Mouse (Mus musculus) embryonic fibroblast, embryonic 13.5 days (primary cell): ENCODE results near the gene Cacna1h. TPM values are rescaled to one million over a fixed set of nuclear protein-coding genes. Genes with fewer than 3 reads are reported as not detected.

Source experiments
- H3K27ac ChIP-seq: 2 replicates; pipeline ENCODE4 v1.5.1; 2012; ENCODE audit warnings: low read length, control low read depth, inconsistent platforms; ENCODE audit not compliant: insufficient read depth
- H3K4me1 ChIP-seq: 2 replicates; pipeline ENCODE4 v1.6.1; 2011; ENCODE audit warnings: low read length; ENCODE audit not compliant: control insufficient read depth, insufficient read depth
- H3K4me3 ChIP-seq: 2 replicates; pipeline ENCODE4 v1.5.1; 2011; ENCODE audit warnings: mild to moderate bottlenecking, control low read depth, low read length; ENCODE audit not compliant: insufficient read depth
- CTCF ChIP-seq: IDR thresholded peaks from 2 replicates; pipeline ENCODE4 v1.5.1; 2011; ENCODE audit warnings: mild to moderate bottlenecking, control low read depth, low read length, moderate library complexity, borderline replicate concordance; ENCODE audit not compliant: insufficient read depth
- POLR2A ChIP-seq: IDR thresholded peaks from 2 replicates; pipeline ENCODE4 v1.6.1; 2011; ENCODE audit warnings: low read depth, mild to moderate bottlenecking, control low read depth, low read length, moderate library complexity
- polyA plus RNA-seq: library from polyadenylated mRNA; stranded (reverse); fragments of >200 nt; gene quantifications from 2 replicates; pipeline ENCODE4 v1.2.4, GENCODE M21; 2011; ENCODE audit warnings: low read depth; ENCODE audit not compliant: missing spikeins, insufficient read length

Cacna1h gene
- polyA plus RNA-seq, 1 experiment = 12.3 TPM

DNA sequence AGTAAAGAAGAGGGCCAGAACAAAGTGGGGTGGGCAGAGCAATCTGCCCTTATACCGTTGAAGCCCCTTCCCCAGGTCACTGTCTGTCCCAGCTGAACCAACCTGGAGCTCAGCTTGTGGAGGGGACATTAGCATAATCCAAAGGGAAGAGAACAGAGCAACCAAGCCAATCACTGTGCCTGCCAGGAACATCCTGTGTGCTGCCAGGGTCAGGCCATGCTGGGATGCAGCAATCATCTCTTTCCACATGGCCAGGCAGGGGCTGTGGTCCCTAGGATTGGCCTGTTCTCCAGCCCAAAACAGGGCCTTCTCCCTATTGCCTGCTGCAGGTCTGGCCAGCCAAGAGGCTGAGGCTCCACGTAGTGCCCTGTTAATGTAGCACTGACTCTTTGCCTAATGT is 7.6 kb downstream of the Cacna1h start:
- Histone ChIP-seq H3K27ac (no peak overlapping the region), H3K4me1 (no peaks in the 10 kb centered on the region), H3K4me3 (no peak overlapping the region)
- TF ChIP-seq POLR2A = no peak
- no peak for TF ChIP-seq CTCF

GRCm38 (mm10) chr17:25424526-25425080 is 9.0 kb downstream of the Cacna1h start:
- no peak overlapping the region for H3K27ac ChIP-seq
- no peaks in the 10 kb centered on the region for H3K4me1 ChIP-seq
- H3K4me3 ChIP-seq = no peak overlapping the region
- TF ChIP-seq CTCF (no peak), POLR2A (no peak)

GRCm38 (mm10) chr17:25420998-25421397 is 12.6 kb downstream of the Cacna1h start:
- H3K4me3 ChIP-seq = no peak overlapping the region
- no peak overlapping the region for H3K27ac ChIP-seq
- 0 out of 2 replicates have a peak, but pooled peaks cover 2% of the 10 kb centered on the region for H3K4me1 ChIP-seq
- TF ChIP-seq CTCF (no peak), POLR2A (no peak)

- Histone ChIP-seq H3K4me1 (0 out of 2 replicates have a peak, but pooled peaks cover 9% of the 10 kb centered on the region), H3K4me3 (no peak overlapping the region), H3K27ac (no peak overlapping the region)
- TF ChIP-seq CTCF (no peak), POLR2A (no peak)
Measured at GRCm38 (mm10) chr17:25418926-25419325, 14.7 kb downstream of the Cacna1h start.

DNA sequence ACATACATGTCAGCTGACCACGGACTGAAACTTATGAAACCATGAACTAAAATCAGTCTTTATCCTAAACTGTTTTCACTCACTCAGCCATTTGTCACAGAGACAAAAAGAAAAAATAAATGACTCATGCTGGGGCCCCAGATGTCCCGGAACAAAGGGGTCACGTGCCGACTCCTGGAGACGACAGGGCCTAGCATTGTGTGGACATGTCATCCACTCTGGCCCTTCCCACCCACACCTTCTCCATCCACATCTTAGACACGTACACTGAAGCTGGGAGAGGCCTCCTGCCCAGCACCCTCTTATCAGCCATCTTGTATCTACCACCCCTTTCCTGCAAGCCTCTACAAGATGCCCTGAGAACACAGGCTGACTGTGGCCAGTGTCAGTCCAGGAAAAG is 15.6 kb downstream of the Cacna1h start:
- Histone ChIP-seq H3K4me1 (0 out of 2 replicates have a peak, but pooled peaks cover 9% of the 10 kb centered on the region), H3K27ac (no peak overlapping the region), H3K4me3 (no peak overlapping the region)
- no peak for TF ChIP-seq POLR2A
- TF ChIP-seq CTCF = no peak

- TF ChIP-seq POLR2A (no peak), CTCF (no peak)
- Histone ChIP-seq H3K4me3 (no peak overlapping the region), H3K27ac (no peak overlapping the region), H3K4me1 (0 out of 2 replicates have a peak, but pooled peaks cover 9% of the 10 kb centered on the region)
Measured at GRCm38 (mm10) chr17:25416219-25416618, 17.4 kb downstream of the Cacna1h start.

DNA sequence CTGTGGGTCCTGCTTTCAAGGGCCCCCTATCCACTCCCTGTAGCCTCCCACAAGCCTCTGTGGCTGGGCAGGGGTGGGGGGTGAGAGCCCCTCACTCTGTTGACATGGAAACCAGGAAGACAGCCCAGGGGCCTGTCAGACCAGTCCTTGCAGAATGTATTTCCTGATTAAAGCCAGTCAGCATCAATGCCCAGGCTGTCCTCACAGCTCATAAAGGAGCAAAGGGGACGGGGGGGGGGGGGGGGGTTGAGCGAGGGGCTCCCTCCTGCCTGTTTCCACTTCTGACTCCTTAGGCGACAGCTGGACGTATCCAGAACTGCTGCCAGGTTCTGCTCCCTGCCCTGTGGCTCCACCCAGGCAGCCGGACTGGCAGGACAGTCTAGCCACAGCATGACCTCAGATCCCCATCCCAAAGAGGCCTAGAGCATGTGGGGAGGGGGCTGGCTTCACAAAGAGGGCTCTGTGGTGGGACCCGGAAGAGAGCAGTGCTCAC is 18.1 kb downstream of the Cacna1h start:
- peaks cover 11% of the 10 kb centered on the region; the same call in 1 of the 2 replicates for H3K4me1 ChIP-seq
- H3K4me3 ChIP-seq = no peak overlapping the region
- no peak overlapping the region for H3K27ac ChIP-seq
- TF ChIP-seq CTCF = no peak
- no peak for TF ChIP-seq POLR2A

DNA sequence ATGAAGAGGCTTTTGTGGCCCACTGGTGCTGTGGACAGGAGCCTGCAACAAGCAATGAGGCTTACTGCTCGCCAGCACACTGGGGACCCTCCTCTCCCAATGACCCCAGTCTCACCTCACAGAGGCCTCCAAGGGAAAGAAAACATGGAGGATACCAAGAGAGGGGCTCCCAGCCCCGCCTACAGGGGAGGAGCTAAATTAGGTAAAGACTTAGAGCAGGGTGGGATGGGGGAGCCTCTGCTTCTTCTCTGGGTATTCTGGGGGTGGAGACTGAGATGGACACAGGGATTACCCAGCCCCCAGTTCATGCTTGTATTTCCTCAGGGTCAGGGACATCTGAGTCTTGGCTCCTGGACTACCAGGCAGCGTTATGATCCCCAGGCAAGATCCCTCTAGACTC is 18.7 kb downstream of the Cacna1h start:
- no peak overlapping the region for H3K27ac ChIP-seq
- H3K4me3 ChIP-seq = no peak overlapping the region
- H3K4me1 ChIP-seq = peaks cover 14% of the 10 kb centered on the region; the same call in 1 of the 2 replicates
- no peak for TF ChIP-seq CTCF
- no peak for TF ChIP-seq POLR2A

GRCm38 (mm10) chr17:25414209-25414608 is 19.4 kb downstream of the Cacna1h start:
- H3K4me1 ChIP-seq = peaks cover 16% of the 10 kb centered on the region; the same call in 1 of the 2 replicates
- TF ChIP-seq POLR2A = no peak
- no peak for TF ChIP-seq CTCF
- no peak overlapping the region for H3K4me3 ChIP-seq
- H3K27ac ChIP-seq = no peak overlapping the region

DNA sequence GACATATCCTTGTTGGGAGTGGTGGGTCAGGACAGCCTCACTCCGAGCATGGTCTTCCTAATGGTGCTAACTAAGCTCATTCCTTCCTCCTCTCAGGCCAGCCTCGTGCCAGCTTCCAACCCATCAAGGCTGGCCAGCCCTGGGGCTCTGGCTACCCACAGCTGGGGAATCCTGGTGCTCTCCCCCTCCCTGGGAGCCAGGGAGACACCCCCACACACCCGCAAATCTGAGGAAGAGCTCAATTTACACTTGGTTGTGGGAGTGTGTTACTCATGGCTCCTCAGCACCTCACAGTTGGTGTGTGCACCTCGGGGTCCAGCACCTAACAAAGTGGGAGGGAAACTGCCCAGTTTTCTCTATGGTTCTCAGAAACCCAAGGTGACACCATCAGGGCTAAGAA is 22.3 kb downstream of the Cacna1h start:
- TF ChIP-seq POLR2A (no peak), CTCF (no peak)
- H3K27ac ChIP-seq = peak overlapping the region; percentile 32
- H3K4me3 ChIP-seq = no peak overlapping the region
- H3K4me1 ChIP-seq = peaks cover 16% of the 10 kb centered on the region; the same call in 1 of the 2 replicates

DNA sequence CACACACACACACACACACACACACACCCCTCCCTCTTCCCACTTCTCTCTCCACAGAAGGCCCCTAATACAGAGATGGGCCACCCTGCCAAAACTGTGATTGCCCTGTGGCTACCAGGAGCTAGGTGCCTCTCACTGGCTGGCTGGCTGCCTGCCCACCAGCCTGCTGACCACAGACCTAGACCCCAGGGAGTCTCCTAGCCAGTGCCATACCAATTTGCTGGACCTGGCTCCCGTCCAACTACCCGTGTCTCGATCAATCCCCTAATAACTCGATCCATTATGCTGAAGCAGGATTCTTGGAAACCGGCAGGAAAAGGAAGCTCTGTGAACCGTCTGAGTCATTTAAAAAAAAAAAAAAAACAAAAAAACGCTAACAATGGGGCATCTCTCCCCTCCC is 22.8 kb downstream of the Cacna1h start:
- no peak overlapping the region for H3K4me3 ChIP-seq
- peaks cover 13% of the 10 kb centered on the region; the same call in 1 of the 2 replicates for H3K4me1 ChIP-seq
- H3K27ac ChIP-seq = peak overlapping the region; percentile 32
- no peak for TF ChIP-seq CTCF
- TF ChIP-seq POLR2A = no peak

DNA sequence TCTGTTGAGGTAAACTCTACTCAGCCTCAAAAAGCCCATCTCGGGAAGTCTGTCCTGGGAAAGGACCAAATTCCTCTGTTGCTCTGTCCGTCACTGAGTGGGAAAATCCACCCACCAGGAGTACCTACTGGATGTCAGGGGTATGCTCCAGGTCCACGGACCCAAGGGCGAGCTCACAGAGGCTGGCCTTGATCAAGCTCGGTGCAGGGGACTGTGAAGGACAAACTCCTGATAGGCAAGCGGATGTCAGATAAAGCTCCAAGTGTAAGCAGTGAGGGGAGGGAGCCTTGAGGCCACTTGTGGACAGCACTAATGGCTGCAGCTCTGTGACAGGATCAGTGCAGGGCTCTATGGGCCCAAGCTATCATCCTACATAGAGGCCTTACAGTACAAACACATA is 23.4 kb downstream of the Cacna1h start:
- Histone ChIP-seq H3K4me3 (no peak overlapping the region), H3K27ac (peak overlapping the region; percentile 32), H3K4me1 (peaks cover 13% of the 10 kb centered on the region; the same call in 1 of the 2 replicates)
- TF ChIP-seq CTCF (no peak), POLR2A (no peak)
